Mouse (Mus musculus) cortical plate, adult 2 months (tissue): ENCODE results near the gene Plau.

Experiments
- CTCF ChIP-seq: fragments of 200-500 bp; IDR thresholded peaks from 2 replicates; pipeline ENCODE4 v1.5.1; 2011; ENCODE audit warnings: mild to moderate bottlenecking, control low read depth, low read length; ENCODE audit not compliant: insufficient read depth; ENCODE audit errors: extremely low read depth
- POLR2A ChIP-seq: fragments of 200-500 bp; IDR thresholded peaks from 2 replicates; pipeline ENCODE4 v1.6.1; 2011; ENCODE audit warnings: mild to moderate bottlenecking, low read length, control low read depth; ENCODE audit not compliant: insufficient read depth; ENCODE audit errors: extremely low read depth

- TF ChIP-seq CTCF: no peak
- no peak for TF ChIP-seq POLR2A
Observed at GRCm38 (mm10) chr14:20836905-20837376, 481 bp downstream of the Plau start.
